Mouse (Mus musculus) heart, postnatal 0 days (tissue): ENCODE measurements around the gene Fxr2. TPM values are rescaled to one million over a fixed set of nuclear protein-coding genes. Genes with fewer than 3 reads are reported as not detected.
"Not testable (repeated sequence)": the region's sequence is repeated elsewhere in the genome, so short reads cannot be mapped to it uniquely, and the experiment has no call there.

ENCODE experiments used
- ATAC-seq: fragments of 200-750 bp; cut with Nextera tagmentation; 2 replicates; pipeline ENCODE4 v1.8.0; 2017; ENCODE audit warnings: low read depth, moderate number of reproducible peaks, moderate library complexity; ENCODE audit not compliant: insufficient read depth
- DNase-seq: peaks from one replicate; pipeline ENCODE4 v3.0.0-alpha.2; 2016; ENCODE audit warnings: low spot score
- H3K27ac ChIP-seq: fragments of 300-500 bp; sonication (generic); 2 replicates; pipeline ENCODE4 v1.5.1; 2014; ENCODE audit warnings: low read depth, mild to moderate bottlenecking
- H3K27me3 ChIP-seq: fragments of 300-500 bp; sonication (generic); 2 replicates; pipeline ENCODE4 v1.6.1; 2014; ENCODE audit warnings: low read length, mixed read lengths; ENCODE audit not compliant: control insufficient read depth, insufficient read depth
- H3K36me3 ChIP-seq: fragments of 300-500 bp; sonication (generic); replicated peaks from 2 replicates; pipeline ENCODE4 v1.6.1; 2014; ENCODE audit warnings: low read length, mixed read lengths; ENCODE audit not compliant: control insufficient read depth, insufficient read depth
- H3K4me1 ChIP-seq: fragments of 300-500 bp; sonication (generic); 2 replicates; pipeline ENCODE4 v1.6.1; 2014; ENCODE audit warnings: antibody characterized with exemption; ENCODE audit not compliant: control insufficient read depth, insufficient read depth
- H3K4me2 ChIP-seq: fragments of 300-500 bp; sonication (generic); 2 replicates; pipeline ENCODE4 v1.6.1; 2014; ENCODE audit warnings: low read depth, mild to moderate bottlenecking, low read length, moderate library complexity
- H3K4me3 ChIP-seq: fragments of 300-500 bp; sonication (generic); 2 replicates; pipeline ENCODE4 v1.5.1; 2014; ENCODE audit warnings: low read depth, low read length
- H3K9ac ChIP-seq: fragments of 300-500 bp; sonication (generic); replicated peaks from 2 replicates; pipeline ENCODE4 v1.6.1; 2014; ENCODE audit warnings: low read depth, low read length, mixed read lengths
- H3K9me3 ChIP-seq: fragments of 300-500 bp; sonication (generic); replicated peaks from 2 replicates; pipeline ENCODE4 v1.6.1; 2016; ENCODE audit warnings: low read length; ENCODE audit not compliant: control insufficient read depth
- CTCF ChIP-seq: IDR thresholded peaks from 2 replicates; pipeline ENCODE4 v1.5.1; 2016; ENCODE audit warnings: antibody characterized with exemption, control low read depth, low read depth
- EP300 ChIP-seq: IDR thresholded peaks from 2 replicates; pipeline ENCODE4 v1.6.1; 2016; ENCODE audit warnings: antibody characterized with exemption, low read depth
- WGBS: fragments of 180-500 bp; shearing (Covaris S2); extraction: QIAGEN DNeasy Blood & Tissue Kit; methylation state at CpG from one replicate; pipeline ENCODE4 v1.1.7; 2014; 5-methylcytosine and 5-hydroxymethylcytosine counted together
- microRNA counts: library from miRNA; unstranded; fragments of <30 nt; microRNA quantifications from one replicate; lab custom pipeline; 2015
- microRNA-seq: library from miRNA; unstranded; fragments of <30 nt; microRNA quantifications from one replicate; pipeline ENCODE4, GENCODE M21; 2016
- polyA plus RNA-seq: library from polyadenylated mRNA; unstranded; fragments of >200 nt; fragmentation: Nextera tagmentation; extraction: Ambion mirVana; gene quantifications from 2 replicates; pipeline ENCODE4 v1.2.1, GENCODE M21; 2015
- total RNA-seq: library from RNA; depleted of rRNA; stranded (reverse); fragments of >200 nt; gene quantifications from 2 replicates; pipeline ENCODE4 v1.2.3, GENCODE M21; 2014; ENCODE audit warnings: low replicate concordance; rRNA removed

The Fxr2 gene
- total and polyA plus RNA-seq, 2 experiments from 2014 or later = 15.8 to 64.7 TPM

DNA sequence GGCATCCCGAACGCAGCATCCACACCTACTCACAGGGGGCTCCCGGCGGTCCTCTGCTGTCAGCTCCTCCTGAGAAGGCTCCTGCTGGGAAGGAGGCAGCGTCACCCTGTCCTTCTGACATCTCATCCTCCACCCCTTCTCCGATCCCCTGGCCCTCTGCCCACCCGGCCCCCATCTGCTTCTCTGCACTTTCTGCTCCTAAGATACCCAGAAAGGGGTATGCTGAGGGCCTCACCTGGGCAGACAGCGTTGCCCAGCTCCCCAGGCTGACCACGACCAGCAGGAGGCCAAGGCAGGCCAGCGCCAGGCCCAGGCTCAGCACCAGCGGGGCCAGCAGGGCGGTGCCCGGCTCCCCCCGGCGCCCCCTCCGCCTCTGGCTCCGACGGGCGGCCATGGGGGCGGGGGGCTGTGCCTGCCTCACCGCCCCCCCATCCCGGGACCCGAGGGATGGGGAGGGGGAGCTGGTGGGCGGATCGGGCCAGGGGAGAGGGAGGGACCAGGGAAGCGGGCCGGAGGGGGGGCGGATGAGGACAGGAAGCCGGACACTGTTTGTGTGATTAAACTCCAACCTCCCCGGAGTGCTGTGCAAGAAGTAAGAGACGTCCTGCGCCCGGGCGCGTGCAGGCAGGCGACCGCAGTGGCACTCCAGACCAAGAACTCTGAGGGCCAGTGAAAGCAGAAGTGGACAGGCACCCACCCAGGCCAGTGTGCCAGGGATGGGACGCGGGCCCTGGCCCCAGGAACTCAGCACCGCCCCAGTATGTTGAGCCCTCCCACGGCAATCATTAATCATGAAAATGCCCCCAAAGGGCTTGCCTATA, 62.8 kb downstream of the Fxr2 start, which contains the start of the genes Tnfsf12 and Tnfsfm13:
Tnfsf12 (minus strand) TSS at position 489 of the 821 bp plus-strand sequence.
Tnfsfm13 (minus strand) TSS at position 738 of the 821 bp plus-strand sequence.
- DNase-seq = peak; percentile 63
- Histone ChIP-seq H3K9ac (peak within 1 kb of the TSS; percentile 68), H3K27me3 (no peaks in the 10 kb centered on the region), H3K4me2 (peak within 1 kb of the TSS; percentile 73), H3K27ac (peak within 1 kb of the TSS; percentile 72), H3K4me1 (peaks cover 9% of the 10 kb centered on the region; the same call in 1 of the 2 replicates), H3K9me3 (no peaks in the 10 kb centered on the region), H3K36me3 (no peaks in the 10 kb centered on the region), H3K4me3 (peak within 1 kb of the TSS; percentile 55)
- no peak for TF ChIP-seq EP300
- no peak for TF ChIP-seq CTCF
- 4% methylated on average over 40 of the region's 41 CpGs for whole genome bisulfite sequencing
- peak; percentile 76 for ATAC-seq

DNA sequence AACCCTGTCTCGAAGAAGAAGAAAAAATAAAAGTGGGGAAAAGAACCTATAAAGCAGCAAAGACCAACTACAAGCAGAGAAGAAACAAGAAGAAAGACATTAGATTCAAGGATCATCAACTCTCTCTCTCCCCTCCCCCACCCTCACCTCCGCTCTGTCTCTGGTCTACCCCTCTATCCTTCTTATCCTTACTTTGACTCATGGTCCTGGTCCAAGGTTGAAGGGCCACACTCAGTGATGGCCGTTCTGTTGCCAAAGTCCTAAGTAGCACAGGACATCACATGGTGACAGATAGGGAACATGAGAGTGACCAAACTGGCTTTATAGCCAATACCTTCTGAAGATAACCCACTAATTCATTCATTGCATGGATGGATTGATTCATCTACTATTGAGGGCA, 64.6 kb downstream of the Fxr2 start:
- 76% methylated on average over 3 of the region's 3 CpGs for WGBS
- Histone ChIP-seq H3K27ac (no peak overlapping the region), H3K27me3 (no peaks in the 10 kb centered on the region), H3K9ac (no peak overlapping the region), H3K9me3 (no peaks in the 10 kb centered on the region), H3K4me3 (no peak overlapping the region), H3K4me2 (no peak overlapping the region), H3K4me1 (peaks cover 9% of the 10 kb centered on the region; the same call in 1 of the 2 replicates), H3K36me3 (no peaks in the 10 kb centered on the region)
- TF ChIP-seq CTCF (no peak), EP300 (no peak)
- DNase-seq (no peak), ATAC-seq (no peak)

- DNase-seq (no peak), ATAC-seq (no peak)
- Histone ChIP-seq H3K9ac (no peak overlapping the region), H3K36me3 (no peaks in the 10 kb centered on the region), H3K4me1 (peaks cover 9% of the 10 kb centered on the region; the same call in 1 of the 2 replicates), H3K27ac (no peak overlapping the region), H3K4me3 (no peak overlapping the region), H3K27me3 (no peaks in the 10 kb centered on the region), H3K9me3 (no peaks in the 10 kb centered on the region), H3K4me2 (no peak overlapping the region)
- 70% methylated on average over 5 of the region's 5 CpGs for WGBS
- TF ChIP-seq CTCF = no peak
- TF ChIP-seq EP300 = no peak
Measured at GRCm38 (mm10) chr11:69698574-69698973, 65.8 kb downstream of the Fxr2 start.

DNA sequence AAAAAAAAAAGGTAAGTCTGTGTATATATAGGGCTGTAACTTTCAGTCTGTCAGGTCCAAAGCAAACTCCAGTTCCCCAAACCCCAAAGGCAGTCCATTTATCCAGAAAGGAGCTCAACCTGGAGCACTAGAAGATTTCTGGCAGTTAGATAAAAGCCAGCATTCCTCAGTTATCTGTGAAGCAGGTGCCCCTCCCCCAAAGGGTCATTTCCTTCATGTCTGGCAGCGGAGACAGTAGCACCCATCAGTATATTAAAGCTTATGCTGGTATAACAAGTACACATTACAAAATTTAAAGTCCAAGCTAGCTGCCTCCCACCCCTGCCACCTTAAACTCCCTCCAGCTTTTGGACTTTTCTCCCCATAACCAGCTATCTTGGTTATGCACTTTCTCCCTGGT, 66.8 kb downstream of the Fxr2 start:
- H3K4me2 ChIP-seq = no peak overlapping the region
- TF ChIP-seq CTCF (no peak), EP300 (no peak)

DNA sequence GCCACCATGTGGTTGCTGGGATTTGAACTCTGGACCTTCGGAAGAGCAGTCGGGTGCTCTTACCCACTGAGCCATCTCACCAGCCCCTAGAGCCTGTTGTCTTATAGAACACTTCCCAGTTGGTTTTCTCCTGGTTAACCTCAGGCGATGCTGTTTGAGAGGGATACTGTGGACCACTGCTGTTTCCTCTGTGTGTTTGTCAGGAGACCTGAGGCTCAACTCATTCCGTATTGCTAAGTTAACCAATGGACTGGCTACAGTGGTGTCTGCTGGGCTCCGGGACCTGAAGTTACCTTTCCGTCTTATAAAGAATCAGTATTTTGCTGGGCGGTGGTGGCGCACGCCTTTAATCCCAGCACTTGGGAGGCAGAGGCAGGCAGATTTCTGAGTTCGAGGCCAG, 70.1 kb downstream of the Fxr2 start:
- H3K9ac ChIP-seq, H3K27ac ChIP-seq, H3K36me3 ChIP-seq, H3K27me3 ChIP-seq, DNase-seq, ATAC-seq, H3K4me2 ChIP-seq, H3K9me3 ChIP-seq, H3K4me3 ChIP-seq: not testable (repeated sequence)
- WGBS = 95% methylated on average over 9 of the region's 10 CpGs
- H3K4me1 ChIP-seq = peaks cover 15% of the 10 kb centered on the region; the same call in 1 of the 2 replicates

More for the DNA sequence above, 66.8 kb downstream of the Fxr2 start:
- H3K9ac ChIP-seq = no peak overlapping the region
- 3% methylated on average over 1 of the region's 1 CpGs for WGBS
- no peak for DNase-seq
- no peak overlapping the region for H3K27ac ChIP-seq
- no peaks in the 10 kb centered on the region for H3K27me3 ChIP-seq
- peaks cover 9% of the 10 kb centered on the region; the same call in 1 of the 2 replicates for H3K4me1 ChIP-seq
- no peak for ATAC-seq
- H3K4me3 ChIP-seq = no peak overlapping the region
- H3K9me3 ChIP-seq = no peaks in the 10 kb centered on the region
- no peaks in the 10 kb centered on the region for H3K36me3 ChIP-seq

MicroRNA genes within 50 kb of the gene (microRNA counts, 519-probe panel; counts per million panel counts)
- microRNA mmu-miR-1934 (lab: Ali Mortazavi, UCI) = not detected
- microRNA mmu-miR-467f (lab: Ali Mortazavi, UCI) = 3,463 counts per million, percentile 40 among the panel's probes with 10 or more counts

Small RNAs within 50 kb of the gene (microRNA-seq; reads per million reads assigned to microRNA genes)
- 2.0 reads per million, percentile 5 among the genes with 10 or more reads in this experiment for gene Mir1934
- not detected for gene Mir467f

Other genes with a start within 250 kb of the Fxr2 start
Only the 30 nearest of the 34 such genes appear.
- gene Tmem88, start 234.8 kb upstream of the Fxr2 start, total RNA-seq = 32.4 and 33.0 TPM in 2 replicates
- gene Tmem88, start 234.8 kb upstream of the Fxr2 start, polyA plus RNA-seq = 59.7 and 62.5 TPM in 2 replicates
- 7.8 and 10.0 TPM in 2 replicates for gene Kdm6b, start 219.3 kb upstream of the Fxr2 start, total RNA-seq
- 23.0 and 23.6 TPM in 2 replicates for gene Kdm6b, start 219.3 kb upstream of the Fxr2 start, polyA plus RNA-seq
- gene Dnah2, start 83.9 kb upstream of the Fxr2 start, total RNA-seq = not detected in 2 replicates
- gene Dnah2, start 83.9 kb upstream of the Fxr2 start, polyA plus RNA-seq = 0.03 and 0.30 TPM in 2 replicates
- gene Efnb3, start 72.8 kb upstream of the Fxr2 start, total RNA-seq = 70.1 and 79.5 TPM in 2 replicates
- 69.4 and 75.6 TPM in 2 replicates for gene Efnb3, start 72.8 kb upstream of the Fxr2 start, polyA plus RNA-seq
- 12.4 and 18.7 TPM in 2 replicates for gene Wrap53, start 52.7 kb upstream of the Fxr2 start, total RNA-seq
- gene Wrap53, start 52.7 kb upstream of the Fxr2 start, polyA plus RNA-seq = 6.7 and 7.8 TPM in 2 replicates
- 33.6 and 35.9 TPM in 2 replicates for gene Trp53, start 52.6 kb upstream of the Fxr2 start, total RNA-seq
- gene Trp53, start 52.6 kb upstream of the Fxr2 start, polyA plus RNA-seq = 31.5 and 32.6 TPM in 2 replicates
- 23.7 and 24.7 TPM in 2 replicates for gene Atp1b2, start 27.0 kb upstream of the Fxr2 start, total RNA-seq
- gene Atp1b2, start 27.0 kb upstream of the Fxr2 start, polyA plus RNA-seq = 15.1 and 16.8 TPM in 2 replicates
- not detected in 2 replicates for gene Shbg, start 15.1 kb upstream of the Fxr2 start, total RNA-seq
- gene Shbg, start 15.1 kb upstream of the Fxr2 start, polyA plus RNA-seq = 0.08 TPM in 1 of 2 replicates, not detected in the other
- 7.3 TPM in 1 of 2 replicates, not detected in the other for gene Sat2, start 11.0 kb upstream of the Fxr2 start, total RNA-seq
- gene Sat2, start 11.0 kb upstream of the Fxr2 start, polyA plus RNA-seq = 17.8 and 18.8 TPM in 2 replicates
- not detected in 2 replicates for gene Sox15, start 22.3 kb downstream of the Fxr2 start, total RNA-seq
- not detected in 2 replicates for gene Sox15, start 22.3 kb downstream of the Fxr2 start, polyA plus RNA-seq
- gene Mpdu1, start 29.7 kb downstream of the Fxr2 start, total RNA-seq = 123 and 137 TPM in 2 replicates
- gene Mpdu1, start 29.7 kb downstream of the Fxr2 start, polyA plus RNA-seq = 30.0 and 33.0 TPM in 2 replicates
- gene Cd68, start 33.2 kb downstream of the Fxr2 start, total RNA-seq = 2.6 and 6.9 TPM in 2 replicates
- 6.1 and 8.5 TPM in 2 replicates for gene Cd68, start 33.2 kb downstream of the Fxr2 start, polyA plus RNA-seq
- gene Eif4a1, start 39.4 kb downstream of the Fxr2 start, total RNA-seq = 573 and 656 TPM in 2 replicates
- gene Eif4a1, start 39.4 kb downstream of the Fxr2 start, polyA plus RNA-seq = 261 and 289 TPM in 2 replicates
- gene Senp3, start 49.1 kb downstream of the Fxr2 start, total RNA-seq = 39.7 and 92.3 TPM in 2 replicates
- 27.4 and 32.6 TPM in 2 replicates for gene Senp3, start 49.1 kb downstream of the Fxr2 start, polyA plus RNA-seq
- gene Tnfsf13, start 52.8 kb downstream of the Fxr2 start, total RNA-seq = 0.81 TPM in 1 of 2 replicates, not detected in the other
- gene Tnfsf13, start 52.8 kb downstream of the Fxr2 start, polyA plus RNA-seq = 0.57 and 0.89 TPM in 2 replicates
- gene Tnfsf12, start 62.9 kb downstream of the Fxr2 start, total RNA-seq = 8.5 and 9.3 TPM in 2 replicates
- gene Tnfsf12, start 62.9 kb downstream of the Fxr2 start, polyA plus RNA-seq = 5.3 and 5.5 TPM in 2 replicates
- gene Tnfsfm13, start 63.1 kb downstream of the Fxr2 start, total RNA-seq = 0.65 and 1.8 TPM in 2 replicates
- gene Tnfsfm13, start 63.1 kb downstream of the Fxr2 start, polyA plus RNA-seq = 2.8 and 3.0 TPM in 2 replicates
- gene Polr2a, start 125.6 kb downstream of the Fxr2 start, total RNA-seq = 13.4 and 15.6 TPM in 2 replicates
- gene Polr2a, start 125.6 kb downstream of the Fxr2 start, polyA plus RNA-seq = 6.2 and 6.6 TPM in 2 replicates
- not detected in 2 replicates for gene Slc35g3, start 129.0 kb downstream of the Fxr2 start, total RNA-seq
- gene Slc35g3, start 129.0 kb downstream of the Fxr2 start, polyA plus RNA-seq = 0.18 TPM in 1 of 2 replicates, not detected in the other
- gene Zbtb4, start 132.9 kb downstream of the Fxr2 start, total RNA-seq = 21.2 and 28.7 TPM in 2 replicates
- 2.6 and 2.9 TPM in 2 replicates for gene Zbtb4, start 132.9 kb downstream of the Fxr2 start, polyA plus RNA-seq
- 2.5 and 11.2 TPM in 2 replicates for gene Chrnb1, start 163.0 kb downstream of the Fxr2 start, total RNA-seq
- gene Chrnb1, start 163.0 kb downstream of the Fxr2 start, polyA plus RNA-seq = 2.7 and 3.1 TPM in 2 replicates
- 5.3 and 5.7 TPM in 2 replicates for gene Fgf11, start 168.9 kb downstream of the Fxr2 start, total RNA-seq
- 0.75 and 1.0 TPM in 2 replicates for gene Fgf11, start 168.9 kb downstream of the Fxr2 start, polyA plus RNA-seq
- 0.43 and 2.7 TPM in 2 replicates for gene Tmem102, start 172.6 kb downstream of the Fxr2 start, total RNA-seq
- 2.6 TPM in 2 replicates for gene Tmem102, start 172.6 kb downstream of the Fxr2 start, polyA plus RNA-seq
- not detected in 2 replicates for gene Gm39566, start 182.3 kb downstream of the Fxr2 start, total RNA-seq
- not detected in 2 replicates for gene Gm39566, start 182.3 kb downstream of the Fxr2 start, polyA plus RNA-seq
- not detected in 2 replicates for gene Spem2, start 185.5 kb downstream of the Fxr2 start, total RNA-seq
- gene Spem2, start 185.5 kb downstream of the Fxr2 start, polyA plus RNA-seq = not detected in 2 replicates
- not detected in 2 replicates for gene Spem1, start 189.2 kb downstream of the Fxr2 start, total RNA-seq
- gene Spem1, start 189.2 kb downstream of the Fxr2 start, polyA plus RNA-seq = not detected in 2 replicates
- gene Nlgn2, start 204.8 kb downstream of the Fxr2 start, total RNA-seq = 4.5 and 10.1 TPM in 2 replicates
- gene Nlgn2, start 204.8 kb downstream of the Fxr2 start, polyA plus RNA-seq = 0.89 TPM in 2 replicates
- gene Tmem256, start 205.5 kb downstream of the Fxr2 start, total RNA-seq = 78.5 and 169 TPM in 2 replicates
- 411 and 424 TPM in 2 replicates for gene Tmem256, start 205.5 kb downstream of the Fxr2 start, polyA plus RNA-seq
- 50.9 and 64.0 TPM in 2 replicates for gene Plscr3, start 213.4 kb downstream of the Fxr2 start, total RNA-seq
- gene Plscr3, start 213.4 kb downstream of the Fxr2 start, polyA plus RNA-seq = 60.5 and 62.3 TPM in 2 replicates
- 0.50 TPM in 1 of 2 replicates, not detected in the other for gene Tnk1, start 225.7 kb downstream of the Fxr2 start, total RNA-seq
- not detected in 2 replicates for gene Tnk1, start 225.7 kb downstream of the Fxr2 start, polyA plus RNA-seq